Mouse (Mus musculus): ENCODE results near the gene Lsm10.

Lsm10 gene

GRCm38 (mm10) chr4:126096464-126097111 lies at the start of gene Lsm10:
Lsm10 (plus strand) TSS chr4:126096623.
- DNase-seq (ENCODE audit: low read depth in 2 of 2, low spot score in 2 of 2) = peak; percentile 93 to 95

GRCm38 (mm10) chr4:126046851-126047585 lies 49.4 kb upstream of the Lsm10 start, which contains the start of gene Mrps15:
Mrps15 (plus strand) TSS chr4:126046925.
- peak; percentile 69 to 74 for DNase-seq (ENCODE audit: low read depth in 2 of 2, low spot score in 2 of 2)

- no peak for DNase-seq (ENCODE audit: low read depth in 2 of 2, low spot score in 2 of 2)
Measured at GRCm38 (mm10) chr4:126051617-126052016, 44.8 kb upstream of the Lsm10 start.

- DNase-seq (ENCODE audit: low read depth in 2 of 2, low spot score in 2 of 2) = no peak
Measured at GRCm38 (mm10) chr4:126057207-126058133, 39.0 kb upstream of the Lsm10 start.

GRCm38 (mm10) chr4:126058134-126058996 lies 38.1 kb upstream of the Lsm10 start, which contains the start of gene Oscp1:
Oscp1 (plus strand) TSS chr4:126058565.
- DNase-seq (ENCODE audit: low read depth in 2 of 2, low spot score in 2 of 2) = peak; percentile 80 to 90

DNA sequence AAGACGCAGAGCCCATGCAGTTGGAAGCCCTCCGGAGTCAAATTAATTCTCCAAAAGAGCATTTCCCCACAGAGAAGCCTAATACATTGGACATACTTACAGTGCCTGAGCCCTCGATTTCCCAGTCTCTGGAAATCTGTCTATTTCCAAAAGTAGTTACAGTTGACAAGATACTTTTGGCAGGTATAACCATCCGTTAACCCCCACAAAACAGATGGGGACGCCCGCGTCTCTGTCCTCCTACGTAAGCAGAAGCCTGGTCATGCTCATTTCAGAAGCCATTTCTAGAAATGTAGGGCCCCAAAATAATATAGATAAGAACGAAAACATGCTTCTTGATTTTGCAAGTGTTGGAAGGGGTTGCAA lies 37.4 kb upstream of the Lsm10 start:
- DNase-seq (ENCODE audit: low read depth in 2 of 2, low spot score in 2 of 2) = no peak

DNA sequence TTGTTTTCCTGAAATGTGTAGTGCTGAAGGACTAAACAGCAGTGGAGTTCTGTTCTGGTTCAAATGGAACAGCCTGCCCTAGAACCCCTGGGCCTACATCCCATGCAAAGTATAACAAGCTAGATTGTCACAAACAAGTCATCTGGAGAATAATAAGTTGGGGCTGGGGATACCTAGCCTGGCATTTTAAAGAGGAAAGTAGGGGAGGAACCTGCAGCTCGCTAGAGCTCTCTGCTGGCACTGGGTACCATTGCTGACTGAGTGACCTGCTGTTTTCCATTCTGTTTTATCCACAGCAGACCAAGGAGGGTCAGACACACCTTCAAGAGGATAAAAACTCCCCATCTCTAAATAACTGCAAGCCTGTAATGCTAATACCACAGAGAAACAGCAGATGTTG lies 33.6 kb upstream of the Lsm10 start:
- no peak for DNase-seq (ENCODE audit: low read depth in 2 of 2, low spot score in 2 of 2)

GRCm38 (mm10) chr4:126065241-126065640 lies 31.2 kb upstream of the Lsm10 start:
- DNase-seq (ENCODE audit: low read depth in 2 of 2, low spot score in 2 of 2) = no peak

DNA sequence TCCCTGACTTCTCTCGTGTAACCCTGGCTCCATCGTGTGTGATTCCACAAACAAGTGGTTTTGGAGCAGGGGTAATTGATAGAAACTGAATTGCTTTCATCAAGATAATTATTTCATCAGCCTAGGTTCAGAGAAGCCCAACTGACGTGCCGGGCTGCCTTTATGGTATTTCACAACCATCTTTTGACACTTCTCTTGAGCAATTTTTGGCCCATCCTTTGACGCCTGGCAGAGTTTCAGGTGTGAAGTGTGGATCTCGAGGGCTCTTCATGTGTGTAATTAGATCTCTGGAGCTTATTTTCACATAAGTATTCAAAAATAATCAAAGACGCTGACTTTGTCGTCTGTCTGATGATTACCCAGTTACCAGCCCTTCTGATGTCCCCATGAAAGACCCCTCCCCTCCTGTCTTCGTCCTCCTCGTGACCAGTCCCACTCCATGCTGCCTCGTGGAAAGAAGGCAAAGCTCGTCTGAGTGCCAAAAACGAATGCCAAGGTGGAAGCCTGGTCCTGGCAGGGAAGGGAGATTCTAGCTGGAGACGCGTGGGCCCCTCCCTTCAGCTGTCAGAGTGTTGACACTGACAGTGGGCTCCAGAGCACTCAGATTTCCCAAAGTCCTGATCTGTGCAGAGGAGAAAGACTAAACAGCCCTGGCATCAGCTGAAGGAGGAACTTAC lies 28.9 kb upstream of the Lsm10 start:
- DNase-seq (ENCODE audit: low read depth in 2 of 2, low spot score in 2 of 2) = no peak

- no peak for DNase-seq (ENCODE audit: low read depth in 2 of 2, low spot score in 2 of 2)
Measured at GRCm38 (mm10) chr4:126068842-126069241, 27.6 kb upstream of the Lsm10 start.

- no peak for DNase-seq (ENCODE audit: low read depth in 2 of 2, low spot score in 2 of 2)
Measured at GRCm38 (mm10) chr4:126077833-126078232, 18.6 kb upstream of the Lsm10 start.

GRCm38 (mm10) chr4:126079266-126079665 lies 17.2 kb upstream of the Lsm10 start:
- no peak for DNase-seq (ENCODE audit: low read depth in 2 of 2, low spot score in 2 of 2)

DNA sequence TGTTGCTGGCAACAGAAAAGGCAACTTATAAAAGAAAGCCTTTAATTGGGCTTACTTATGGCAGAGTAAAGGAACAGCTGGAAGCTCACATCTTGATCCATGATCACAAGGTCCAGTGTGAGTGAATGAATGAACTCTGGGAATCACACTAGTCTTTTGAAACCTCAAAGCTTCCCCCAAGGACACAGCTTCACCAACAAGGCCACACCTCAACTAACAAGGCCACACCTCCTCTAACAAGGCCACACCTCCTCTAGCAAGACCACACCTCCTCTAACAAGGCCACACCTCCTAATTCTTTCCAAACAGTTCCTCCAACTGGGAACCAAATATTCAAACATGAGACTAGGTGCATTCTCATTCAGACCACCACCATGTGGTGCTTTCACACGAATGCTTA lies 14.8 kb upstream of the Lsm10 start:
- no peak for DNase-seq (ENCODE audit: low read depth in 2 of 2, low spot score in 2 of 2)

GRCm38 (mm10) chr4:126083021-126083420 lies 13.4 kb upstream of the Lsm10 start:
- DNase-seq (ENCODE audit: low read depth in 2 of 2, low spot score in 2 of 2) = no peak

- DNase-seq (ENCODE audit: low read depth in 2 of 2, low spot score in 2 of 2) = no peak
Measured at GRCm38 (mm10) chr4:126084382-126084781, 12.0 kb upstream of the Lsm10 start.

- DNase-seq (ENCODE audit: low read depth in 2 of 2, low spot score in 2 of 2) = peak; percentile 75 to 80
Measured at GRCm38 (mm10) chr4:126085996-126086576, 10.3 kb upstream of the Lsm10 start.

- peak; percentile 34 to 35 for DNase-seq (ENCODE audit: low read depth in 2 of 2, low spot score in 2 of 2)
Measured at GRCm38 (mm10) chr4:126090101-126090847, 6.1 kb upstream of the Lsm10 start.

GRCm38 (mm10) chr4:126090848-126091124 lies 5.6 kb upstream of the Lsm10 start:
- DNase-seq (ENCODE audit: low read depth in 2 of 2, low spot score in 2 of 2) = no peak

DNA sequence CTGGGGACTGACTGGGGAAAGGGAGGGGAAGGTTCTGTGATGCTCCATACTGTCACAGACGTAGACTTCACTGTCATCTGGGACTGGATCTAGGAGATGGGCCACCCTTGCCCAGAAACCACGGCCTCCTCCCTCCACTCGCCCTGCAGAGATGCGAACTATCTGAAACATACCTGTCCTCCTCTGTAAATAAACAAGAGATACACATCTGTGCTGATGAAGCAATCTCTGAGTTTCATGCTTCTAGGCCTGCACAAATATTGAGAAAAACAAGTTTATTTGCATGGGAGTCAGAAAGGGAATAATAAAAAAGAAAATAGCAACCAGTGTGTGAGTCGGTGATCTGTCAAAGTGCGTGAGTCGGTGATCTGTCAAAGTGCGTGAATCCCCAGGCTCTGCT lies 4.5 kb upstream of the Lsm10 start:
- no peak for DNase-seq (ENCODE audit: low read depth in 2 of 2, low spot score in 2 of 2)

Data from CD8-positive naive resting alpha-beta T cell, adult 2 months (primary cell).